Mouse (Mus musculus): ENCODE results near the gene Arl10. TPM values are rescaled to one million over a fixed set of nuclear protein-coding genes. Genes with fewer than 3 reads are reported as not detected.

Arl10 gene
- total RNA-seq, 2 experiments from 2014 or later, result 0.51 to 1.3 TPM

DNA sequence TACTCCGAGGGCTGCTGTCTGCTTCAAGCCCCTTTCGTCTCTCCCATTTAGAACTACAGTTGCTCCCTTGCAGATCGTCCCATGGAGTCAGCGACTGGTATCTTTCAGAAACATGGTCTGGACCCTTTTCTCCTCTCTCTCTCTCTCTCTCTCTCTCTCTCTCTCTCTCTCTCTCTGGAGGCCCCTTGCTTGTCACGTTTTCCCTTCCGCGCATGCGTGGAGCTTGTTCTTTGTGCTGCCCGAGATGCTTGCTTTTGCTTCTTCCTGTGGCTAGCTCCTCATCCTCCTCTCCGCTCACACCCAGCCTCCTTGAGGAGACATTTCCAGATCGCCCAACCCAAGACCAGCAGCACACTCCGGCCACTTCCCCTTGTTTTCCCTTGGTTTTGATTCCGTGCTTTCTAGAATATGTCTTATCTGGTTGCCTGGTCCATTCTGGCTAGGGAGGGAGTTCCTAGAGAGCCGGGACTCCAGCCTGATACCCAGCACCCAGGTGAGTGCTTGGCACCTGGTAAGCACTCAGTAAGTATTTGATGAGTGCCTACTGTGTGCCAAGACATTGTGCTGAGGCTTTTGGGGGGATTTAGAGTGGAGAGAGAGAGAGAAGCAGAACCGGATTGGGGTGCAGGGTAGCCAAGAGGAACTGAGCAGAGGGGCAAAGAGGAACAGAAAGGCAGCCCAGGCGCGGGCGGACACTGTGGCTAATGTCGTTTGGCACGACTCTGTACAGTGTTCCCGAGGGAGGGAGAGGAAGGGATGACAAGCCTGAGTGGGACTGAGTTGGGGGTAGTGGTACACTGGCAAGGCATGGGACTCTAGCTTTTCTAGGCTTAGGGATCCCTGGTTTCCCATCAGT lies 3.1 kb downstream of the Arl10 start:
- ATAC-seq (replicated peaks; ENCODE audit: low FRiP score, poor library complexity, severe bottlenecking), result no peak

DNA sequence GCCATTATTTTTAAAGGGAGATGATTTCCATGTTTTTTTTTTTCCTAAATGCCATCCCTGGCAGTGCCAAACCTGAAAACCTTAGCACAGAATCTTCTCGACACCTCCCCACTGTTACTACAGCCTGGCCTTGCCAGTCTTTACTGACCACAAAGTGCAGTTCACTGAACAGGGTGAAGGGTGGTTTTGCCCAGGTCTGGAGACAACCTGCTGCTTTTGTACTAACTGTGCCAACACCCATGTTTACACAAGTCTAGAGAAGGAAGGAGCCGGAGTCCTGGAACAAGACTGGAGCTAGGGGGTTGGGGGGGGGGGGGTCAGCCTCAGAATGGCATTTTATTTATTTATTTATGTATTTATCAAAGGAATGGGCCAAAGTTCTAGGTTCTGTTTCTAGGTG lies 6.6 kb downstream of the Arl10 start:
- ATAC-seq (replicated peaks; ENCODE audit: low FRiP score, poor library complexity, severe bottlenecking), result no peak

- no peak for ATAC-seq (replicated peaks; ENCODE audit: low FRiP score, poor library complexity, severe bottlenecking)
Measured at GRCm38 (mm10) chr13:54582126-54582525, 7.3 kb downstream of the Arl10 start.

DNA sequence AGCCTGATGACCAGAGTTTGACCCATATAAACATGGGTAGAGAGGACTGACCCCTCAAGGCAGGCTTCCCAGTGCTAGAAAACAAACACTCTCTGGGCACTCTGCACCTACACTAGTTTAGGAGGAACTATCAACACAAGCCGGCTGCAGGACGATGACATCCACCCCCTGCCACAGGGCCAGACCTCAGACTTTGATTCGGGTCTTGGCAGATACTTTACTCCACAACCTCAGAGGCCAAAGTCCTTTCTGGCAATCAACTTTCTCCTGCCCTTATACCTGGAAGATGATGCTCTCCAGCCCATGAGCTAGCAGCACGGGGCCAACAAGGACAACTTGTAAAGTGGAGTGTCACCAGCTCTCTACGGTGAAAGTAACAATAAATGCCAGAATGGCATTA lies 8.0 kb downstream of the Arl10 start:
- ATAC-seq (replicated peaks; ENCODE audit: low FRiP score, poor library complexity, severe bottlenecking), result no peak

- no peak for ATAC-seq (replicated peaks; ENCODE audit: low FRiP score, poor library complexity, severe bottlenecking)
Measured at GRCm38 (mm10) chr13:54585831-54586230, 11.0 kb downstream of the Arl10 start.

GRCm38 (mm10) chr13:54589414-54589995 lies 14.7 kb downstream of the Arl10 start:
- ATAC-seq (replicated peaks; ENCODE audit: low FRiP score, poor library complexity, severe bottlenecking), result peak; percentile 29

DNA sequence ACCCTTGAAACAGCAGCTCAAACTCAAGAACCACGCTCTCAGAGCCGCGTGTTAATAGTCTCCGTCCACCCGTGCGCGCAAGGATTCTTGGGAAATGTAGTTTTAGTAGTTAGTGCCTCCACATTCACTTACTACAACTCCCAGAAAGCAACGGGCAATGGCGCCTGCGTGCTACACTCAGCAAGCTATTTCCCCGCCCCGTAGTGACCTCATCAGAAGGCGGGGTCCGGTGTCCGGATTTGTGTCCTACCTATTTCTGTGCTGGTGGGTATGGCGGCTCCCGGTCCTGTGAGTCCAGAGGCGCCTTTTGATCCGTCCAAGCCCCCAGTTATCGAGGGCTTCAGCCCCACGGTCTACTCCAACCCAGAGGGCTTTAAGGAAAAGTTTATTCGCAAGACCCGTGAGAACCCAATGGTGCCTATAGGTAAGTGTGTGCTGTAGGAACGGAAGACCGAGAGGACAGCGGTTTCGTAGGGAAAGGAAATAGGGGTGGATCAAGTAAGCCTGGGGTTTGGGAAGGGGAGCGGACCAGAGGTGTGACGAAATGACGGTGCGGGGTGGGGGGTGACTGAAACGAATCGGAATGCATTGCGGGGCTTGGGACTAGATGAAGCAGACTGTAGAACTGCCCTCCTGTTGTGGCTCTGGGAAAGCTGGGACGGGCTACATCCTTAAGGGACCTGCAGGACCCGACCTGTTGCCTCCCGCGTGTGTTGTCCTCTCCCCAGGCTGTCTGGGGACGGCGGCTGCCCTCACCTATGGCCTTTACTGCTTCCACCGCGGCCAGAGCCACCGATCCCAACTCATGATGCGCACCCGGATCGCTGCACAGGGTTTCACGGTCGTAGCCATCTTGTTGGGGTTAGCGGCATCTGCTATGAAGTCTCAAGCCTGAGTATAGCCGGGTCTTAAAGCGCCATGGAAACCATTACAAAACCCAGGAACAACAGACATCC lies 15.5 kb downstream of the Arl10 start, which contains the start of the genes Nop16 and Higd2a:
Gene Nop16 (minus strand): TSS at position 95 of the 956 bp plus-strand sequence.
Gene Higd2a (plus strand): TSS at position 212 of the 956 bp plus-strand sequence.
- ATAC-seq (replicated peaks; ENCODE audit: low FRiP score, poor library complexity, severe bottlenecking), result peak; percentile 96

DNA sequence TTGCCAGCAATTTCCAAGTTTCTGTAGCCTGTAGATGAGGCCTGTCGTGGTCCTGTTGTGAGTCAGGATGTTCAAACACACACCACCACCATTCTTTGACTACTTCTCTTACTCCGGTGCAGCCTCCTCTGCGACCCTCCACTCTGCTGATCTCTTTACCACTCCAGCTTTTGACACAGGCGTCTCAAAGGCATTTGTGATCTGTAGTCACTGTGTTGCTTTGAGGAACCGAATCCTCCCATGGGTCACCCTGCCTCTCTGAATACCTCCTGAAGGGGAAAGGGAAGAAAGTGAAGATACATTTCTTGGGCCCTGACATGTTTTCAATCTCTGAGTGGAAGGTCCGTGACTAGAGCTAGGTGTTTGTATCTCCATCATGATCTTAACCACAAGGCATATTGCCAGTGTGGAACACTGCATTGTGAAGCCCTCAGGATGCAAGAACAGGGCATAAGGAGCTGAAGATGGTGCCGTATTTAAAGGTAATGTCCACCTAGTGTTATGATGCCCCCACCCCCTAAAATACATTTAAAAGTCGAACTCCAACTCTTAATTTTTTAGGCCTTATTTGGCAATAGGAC lies 17.1 kb downstream of the Arl10 start:
- ATAC-seq (replicated peaks; ENCODE audit: low FRiP score, poor library complexity, severe bottlenecking), result no peak

DNA sequence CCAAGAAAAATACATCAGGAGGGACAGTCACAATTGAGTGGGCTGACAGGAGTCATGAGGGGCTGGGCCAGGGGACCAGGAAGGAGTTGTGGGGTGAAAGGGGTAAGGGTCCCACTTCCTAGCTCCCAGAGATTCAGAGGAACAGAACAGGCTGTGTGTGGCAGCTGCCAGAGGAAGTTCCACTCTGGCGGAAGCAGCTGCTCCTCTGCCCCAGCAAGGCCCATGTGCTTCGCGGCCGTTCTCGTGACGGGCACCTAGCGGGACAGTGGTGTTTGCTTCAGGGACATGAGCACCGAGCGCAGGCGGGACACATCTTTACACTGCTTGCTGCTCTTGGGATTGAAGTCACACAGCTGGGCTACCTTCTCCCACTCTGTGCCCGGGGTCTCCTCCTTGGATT lies 18.8 kb downstream of the Arl10 start:
- ATAC-seq (replicated peaks; ENCODE audit: low FRiP score, poor library complexity, severe bottlenecking), result no peak

DNA sequence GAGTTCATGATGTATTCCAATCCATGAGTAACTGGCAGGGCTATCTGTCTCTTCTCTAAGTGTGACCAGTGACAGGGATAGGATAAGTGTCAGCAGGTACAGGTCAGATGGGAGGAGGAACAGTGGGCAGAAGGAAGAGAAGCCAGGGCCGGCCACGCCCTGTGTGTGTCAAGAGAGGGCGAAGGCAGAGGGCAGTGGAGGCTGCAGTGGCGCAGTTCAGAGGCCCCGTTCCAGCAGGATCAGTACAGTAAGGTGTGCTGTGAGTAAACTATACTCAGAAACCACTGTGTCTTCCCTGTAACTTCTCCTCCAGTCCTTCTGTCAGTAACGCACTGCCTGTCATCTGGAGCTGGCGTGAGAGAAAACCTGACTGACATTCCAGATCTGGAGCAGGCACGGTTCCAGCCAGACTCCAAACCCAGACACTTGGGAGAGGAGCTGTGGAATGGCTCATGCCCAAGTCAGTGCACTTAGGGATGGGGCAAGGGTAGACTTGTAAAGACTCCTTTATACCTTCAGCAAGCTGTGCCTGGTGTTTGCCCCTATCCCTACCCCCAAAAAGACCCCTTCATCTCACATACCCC lies 21.4 kb downstream of the Arl10 start:
- ATAC-seq (replicated peaks; ENCODE audit: low FRiP score, poor library complexity, severe bottlenecking), result no peak

- ATAC-seq (replicated peaks; ENCODE audit: low FRiP score, poor library complexity, severe bottlenecking), result no peak
Measured at GRCm38 (mm10) chr13:54596870-54597269, 22.1 kb downstream of the Arl10 start.

DNA sequence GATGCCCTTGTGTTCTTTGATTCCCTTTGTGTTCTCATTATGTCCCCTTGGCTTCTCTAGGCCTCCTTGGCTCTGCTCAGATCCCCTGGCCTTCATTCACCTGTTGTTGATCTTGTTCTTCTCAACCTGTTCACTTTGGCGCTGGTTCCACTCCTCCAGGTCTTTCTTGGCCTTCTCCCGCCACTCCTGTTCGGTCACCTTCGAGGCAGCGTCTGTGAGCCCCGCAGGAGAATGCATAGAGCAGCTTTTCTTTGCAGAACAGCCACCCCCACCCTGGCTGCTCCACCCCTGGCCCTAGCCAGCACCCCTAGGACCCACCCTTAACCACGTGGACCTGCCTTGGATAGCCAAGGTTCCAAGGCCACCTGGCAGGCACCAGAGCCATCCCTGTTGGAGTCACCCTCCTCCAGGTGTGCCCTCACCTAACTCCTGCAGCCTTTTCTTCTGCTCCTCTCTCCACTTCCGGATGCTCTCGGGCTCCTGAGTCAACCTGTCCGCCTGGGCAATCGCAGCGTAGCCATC lies 23.9 kb downstream of the Arl10 start:
- ATAC-seq (replicated peaks; ENCODE audit: low FRiP score, poor library complexity, severe bottlenecking), result no peak

DNA sequence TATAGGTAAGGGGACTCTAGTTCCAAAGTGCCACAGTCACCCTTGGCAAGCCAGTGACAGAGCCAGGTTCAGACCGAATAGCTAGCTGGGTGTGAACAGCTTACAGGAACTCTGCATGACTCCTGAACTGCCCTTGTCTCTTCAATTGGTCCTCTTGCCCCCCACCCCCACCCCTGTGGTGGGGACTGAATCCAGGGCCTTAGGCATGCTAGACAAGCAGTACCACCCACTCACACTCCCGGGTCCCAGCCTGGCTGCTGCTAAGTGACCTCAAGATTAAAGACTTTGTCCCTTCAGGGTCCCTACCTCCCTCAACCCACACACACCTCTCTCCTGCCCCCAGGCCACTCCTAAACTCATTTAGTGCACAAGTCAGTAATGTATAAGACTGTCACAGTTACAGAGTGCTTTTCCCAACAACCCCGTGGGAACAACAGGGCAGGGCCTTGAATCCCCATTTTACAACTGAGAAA lies 27.9 kb downstream of the Arl10 start:
- no peak for ATAC-seq (replicated peaks; ENCODE audit: low FRiP score, poor library complexity, severe bottlenecking)

GRCm38 (mm10) chr13:54603501-54603900 lies 28.7 kb downstream of the Arl10 start:
- no peak for ATAC-seq (replicated peaks; ENCODE audit: low FRiP score, poor library complexity, severe bottlenecking)

- no peak for ATAC-seq (replicated peaks; ENCODE audit: low FRiP score, poor library complexity, severe bottlenecking)
Measured at GRCm38 (mm10) chr13:54604221-54604620, 29.4 kb downstream of the Arl10 start.

DNA sequence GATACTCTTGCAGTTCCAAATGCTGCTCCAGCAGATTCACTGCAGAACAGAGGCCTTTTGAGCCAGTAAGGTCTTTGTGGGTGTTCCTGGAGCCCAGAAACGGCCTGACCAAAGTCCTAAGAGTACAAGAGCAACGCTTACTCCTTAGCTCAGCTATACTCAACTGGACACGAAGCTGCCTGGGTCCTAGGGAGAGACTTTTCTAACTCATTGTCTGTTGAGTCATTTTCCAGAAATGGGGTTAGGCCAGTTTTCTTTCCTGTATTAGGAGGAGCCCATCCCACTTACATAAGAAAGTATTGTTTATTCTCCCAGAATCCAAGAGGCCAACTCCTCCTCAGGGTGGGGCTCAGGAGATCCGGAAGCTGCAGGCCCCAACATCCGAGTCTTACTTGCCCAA lies 30.6 kb downstream of the Arl10 start:
- ATAC-seq (replicated peaks; ENCODE audit: low FRiP score, poor library complexity, severe bottlenecking), result no peak

DNA sequence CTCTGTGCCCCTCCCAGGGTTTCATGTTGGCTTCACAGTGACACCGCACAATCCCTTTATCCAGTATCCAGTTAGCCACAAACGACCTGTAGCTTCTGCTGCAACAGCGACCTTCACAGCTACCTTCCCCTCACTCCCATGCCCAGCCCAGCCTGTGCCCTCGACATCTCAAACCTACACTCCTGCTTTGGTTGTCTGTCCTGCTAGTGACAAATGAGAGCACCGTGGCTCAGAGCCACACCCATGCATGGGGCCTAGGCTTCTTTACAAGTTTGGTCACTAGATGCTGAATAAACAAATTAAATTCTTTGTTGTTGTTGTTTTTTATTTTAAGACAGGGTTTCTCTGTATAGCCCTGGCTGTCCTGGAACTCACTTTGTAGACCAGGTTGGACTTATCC lies 32.4 kb downstream of the Arl10 start:
- ATAC-seq (replicated peaks; ENCODE audit: low FRiP score, poor library complexity, severe bottlenecking), result no peak

GRCm38 (mm10) chr13:54608002-54608401 lies 33.2 kb downstream of the Arl10 start:
- ATAC-seq (replicated peaks; ENCODE audit: low FRiP score, poor library complexity, severe bottlenecking), result no peak

GRCm38 (mm10) chr13:54608666-54609065 lies 33.9 kb downstream of the Arl10 start:
- no peak for ATAC-seq (replicated peaks; ENCODE audit: low FRiP score, poor library complexity, severe bottlenecking)

Data from erythroblast, adult 5-6 weeks (primary cell).